Mouse (Mus musculus): ENCODE measurements at regions not wholly inside any gene's neighbourhood (a gene's known extent, or its start where the extent isn't known, plus 50 kb on each side); places are given as distances from the start of the nearest gene placed in this dataset.

DNA sequence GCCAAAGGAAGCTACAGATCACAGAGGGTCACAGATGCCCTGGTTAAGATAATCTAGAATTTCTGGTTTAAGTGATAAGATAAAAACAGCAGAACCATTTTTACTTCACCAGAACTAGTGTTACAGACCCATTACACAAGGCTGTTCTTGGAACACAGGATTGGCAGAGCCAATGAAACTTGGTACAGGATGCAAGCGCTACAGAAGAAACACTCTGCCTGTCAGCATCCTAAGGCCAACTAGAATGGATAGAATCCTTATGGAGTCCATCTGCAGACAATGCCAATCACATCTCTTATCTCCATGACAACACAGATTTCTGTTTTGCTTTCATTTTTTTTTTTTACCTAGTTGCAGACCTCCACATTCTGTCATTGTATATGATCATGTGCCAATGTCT lies 759.4 kb upstream of the Stxbp6 start:
- peak; percentile 33 for DNase-seq (ENCODE audit: low read depth)
- TF ChIP-seq POLR2A (IDR thresholded peaks at IDR 0.05; ENCODE audit: borderline replicate concordance, extremely low read depth, insufficient read depth, insufficient read length, poor library complexity, severe bottlenecking) (no peak), CTCF (IDR thresholded peaks at IDR 0.05; ENCODE audit: borderline replicate concordance, extremely low read depth, insufficient read depth, insufficient read length) (no peak)

DNA sequence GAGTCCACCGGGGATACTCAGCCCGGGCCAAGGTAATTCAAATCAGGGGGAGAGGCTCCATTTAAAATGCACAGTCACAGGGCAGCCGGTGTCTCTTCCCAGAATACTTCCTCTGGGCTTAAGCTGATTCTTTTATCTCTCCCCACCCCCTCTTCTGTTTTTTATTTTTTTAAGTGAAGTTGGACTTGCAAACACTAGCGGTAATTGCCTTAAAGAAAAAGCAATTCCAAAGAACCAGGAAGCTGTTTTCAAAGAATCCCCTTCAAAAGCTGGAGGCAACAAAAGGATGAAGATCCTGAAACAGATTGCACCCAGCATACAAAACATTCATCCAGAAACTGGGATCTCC lies 758.9 kb upstream of the Stxbp6 start:
- peak; percentile 70 for DNase-seq (ENCODE audit: low read depth)
- TF ChIP-seq CTCF (IDR thresholded peaks at IDR 0.05; ENCODE audit: borderline replicate concordance, extremely low read depth, insufficient read depth, insufficient read length) (no peak), POLR2A (IDR thresholded peaks at IDR 0.05; ENCODE audit: borderline replicate concordance, extremely low read depth, insufficient read depth, insufficient read length, poor library complexity, severe bottlenecking) (no peak)

DNA sequence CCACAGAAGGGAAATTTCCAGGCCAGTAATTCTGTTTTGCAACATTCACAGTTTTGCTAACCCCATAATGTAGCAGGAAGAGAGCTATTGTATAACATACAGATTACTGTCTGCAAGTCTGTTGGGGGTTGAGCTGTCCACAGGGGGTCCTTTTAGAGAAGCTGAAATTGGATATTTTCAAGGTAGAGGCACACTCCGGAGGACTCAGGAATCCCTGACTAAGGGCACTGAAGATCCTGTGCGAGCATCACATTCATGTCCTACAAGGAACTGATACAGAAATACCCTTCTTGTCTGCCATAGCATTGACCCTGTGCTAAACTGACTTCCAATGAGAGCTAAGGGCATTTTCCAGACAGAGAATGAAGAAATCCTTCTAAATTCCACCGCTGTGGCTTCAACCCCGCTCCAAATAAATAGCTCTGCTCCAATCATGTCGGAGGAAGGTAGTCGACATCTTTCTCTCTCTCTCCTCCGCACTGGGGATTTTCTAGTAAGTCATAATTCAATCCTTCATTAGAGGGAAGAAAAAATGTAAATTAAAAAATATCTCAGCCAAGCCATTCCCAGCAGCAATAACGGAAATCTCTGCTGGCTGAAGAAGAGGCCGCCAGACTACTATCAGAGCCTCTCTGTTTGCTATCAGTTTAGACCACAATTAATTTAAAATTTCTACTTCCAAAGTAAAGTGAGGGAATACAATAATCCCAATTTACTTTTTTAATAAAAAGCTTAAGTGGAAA lies 758.3 kb upstream of the Stxbp6 start:
- TF ChIP-seq CTCF (IDR thresholded peaks at IDR 0.05; ENCODE audit: borderline replicate concordance, extremely low read depth, insufficient read depth, insufficient read length) (no peak), POLR2A (IDR thresholded peaks at IDR 0.05; ENCODE audit: borderline replicate concordance, extremely low read depth, insufficient read depth, insufficient read length, poor library complexity, severe bottlenecking) (no peak)

DNA sequence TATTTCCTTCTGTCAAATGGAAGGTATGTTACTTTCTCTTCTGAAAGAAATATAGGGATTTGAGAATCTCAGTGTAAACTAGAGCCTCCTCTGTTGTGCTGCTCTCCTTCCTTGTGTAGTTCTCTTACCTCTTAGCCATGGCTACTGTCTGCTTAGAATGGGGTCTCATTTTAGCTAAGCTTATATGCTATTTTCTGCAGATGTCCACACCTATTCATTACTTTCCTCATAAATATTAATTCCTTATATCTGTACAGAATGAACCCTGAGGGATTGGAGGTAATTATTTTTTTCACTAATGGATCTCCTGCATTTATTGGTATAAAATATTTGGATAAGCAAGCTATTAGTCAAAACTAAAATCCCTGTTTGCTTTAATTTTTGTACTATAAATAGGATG lies 750.4 kb upstream of the Stxbp6 start:
- DNase-seq (ENCODE audit: low read depth) = peak; percentile 20
- TF ChIP-seq POLR2A (IDR thresholded peaks at IDR 0.05; ENCODE audit: borderline replicate concordance, extremely low read depth, insufficient read depth, insufficient read length, poor library complexity, severe bottlenecking) (no peak), CTCF (IDR thresholded peaks at IDR 0.05; ENCODE audit: borderline replicate concordance, extremely low read depth, insufficient read depth, insufficient read length) (no peak)

More for the DNA sequence above, 758.3 kb upstream of the Stxbp6 start:
- peak; percentile 54 for DNase-seq (ENCODE audit: low read depth)

Data from brain, embryonic 14.5 days (tissue).